Mouse (Mus musculus) kidney, adult 18-20 months (tissue): ENCODE data around the gene Dcdc2a.

Experiments used
- DNase-seq: peaks from one replicate; pipeline ENCODE4 v3.0.0; 2021

Dcdc2a gene

DNA sequence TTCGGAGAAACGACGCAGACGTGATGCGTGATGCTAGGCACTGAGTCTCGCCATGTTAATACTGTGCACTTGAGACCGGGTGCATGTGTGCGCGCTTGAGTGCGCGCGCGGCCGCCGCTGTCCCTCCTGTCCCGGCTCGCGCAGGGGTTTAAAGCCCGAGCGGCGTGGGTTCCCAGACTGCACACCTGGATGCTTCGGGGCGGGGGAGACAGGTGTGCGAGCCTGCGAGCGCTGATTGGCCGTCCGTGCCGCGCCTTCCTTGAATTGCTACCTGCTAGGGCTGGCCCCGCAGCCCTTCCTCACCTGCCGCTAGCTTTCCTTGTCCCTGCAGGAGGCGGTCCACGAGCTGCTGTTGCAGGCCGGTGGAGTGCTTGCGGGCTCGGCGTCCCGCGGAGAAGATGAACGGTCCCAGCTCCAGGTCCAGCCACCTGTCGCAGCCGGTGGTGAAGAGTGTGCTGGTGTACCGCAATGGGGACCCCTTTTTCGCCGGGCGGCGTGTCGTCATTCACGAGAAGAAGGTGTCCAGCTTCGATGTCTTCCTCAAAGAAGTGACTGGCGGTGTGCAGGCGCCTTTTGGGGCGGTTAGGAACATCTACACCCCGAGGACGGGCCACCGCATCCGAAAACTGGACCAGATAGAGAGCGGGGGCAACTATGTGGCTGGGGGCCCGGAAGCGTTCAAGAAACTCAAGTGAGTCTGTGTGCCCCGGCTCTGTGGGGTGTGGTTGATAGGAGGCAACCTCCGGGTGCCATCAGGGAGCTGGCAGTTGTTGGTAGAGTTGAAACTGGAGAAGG is at the start of gene Dcdc2a:
Gene Dcdc2a (plus strand): TSS at position 132 of the 795 bp plus-strand sequence.
- peak; percentile 65 for DNase-seq

DNA sequence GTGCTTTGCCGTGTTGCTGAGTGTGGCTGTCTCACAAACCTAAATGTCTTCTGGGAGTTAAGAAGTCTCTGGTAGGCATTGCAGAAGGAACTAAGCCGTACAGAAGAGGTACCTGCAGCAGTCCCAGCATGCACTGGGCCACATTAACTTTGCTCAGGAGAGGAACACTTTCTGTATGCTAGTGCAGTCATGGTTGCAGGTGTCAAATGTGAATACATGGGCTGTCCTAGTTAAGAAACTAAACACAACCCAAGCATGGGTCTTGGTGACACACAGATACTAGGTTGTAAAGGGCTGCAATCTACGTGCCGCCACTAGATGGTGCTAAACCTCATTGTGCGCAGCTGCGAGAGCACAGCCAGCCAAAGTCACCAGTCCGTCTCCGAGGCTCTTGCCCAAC is 48.7 kb upstream of the Dcdc2a start:
- peak; percentile 66 for DNase-seq

DNA sequence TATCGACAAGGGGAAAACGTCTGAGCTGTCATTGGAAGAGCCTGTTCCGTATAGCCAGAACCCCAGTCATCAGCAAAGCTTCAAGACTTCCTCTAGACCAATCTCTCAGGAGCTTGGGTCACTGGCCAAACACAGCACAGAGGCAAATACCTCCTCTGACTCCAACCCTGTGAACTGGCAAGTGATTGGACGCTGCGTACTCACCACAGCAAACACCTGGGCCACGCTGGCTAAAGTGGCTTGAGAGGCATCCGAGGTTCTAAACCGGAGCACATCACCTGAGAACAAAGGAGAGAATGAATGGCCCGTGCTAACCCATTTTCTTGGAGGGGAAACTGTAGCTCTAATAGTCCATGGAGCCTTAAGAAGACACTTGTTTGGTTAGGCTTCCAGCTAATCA is 37.5 kb upstream of the Dcdc2a start:
- DNase-seq: no peak

DNA sequence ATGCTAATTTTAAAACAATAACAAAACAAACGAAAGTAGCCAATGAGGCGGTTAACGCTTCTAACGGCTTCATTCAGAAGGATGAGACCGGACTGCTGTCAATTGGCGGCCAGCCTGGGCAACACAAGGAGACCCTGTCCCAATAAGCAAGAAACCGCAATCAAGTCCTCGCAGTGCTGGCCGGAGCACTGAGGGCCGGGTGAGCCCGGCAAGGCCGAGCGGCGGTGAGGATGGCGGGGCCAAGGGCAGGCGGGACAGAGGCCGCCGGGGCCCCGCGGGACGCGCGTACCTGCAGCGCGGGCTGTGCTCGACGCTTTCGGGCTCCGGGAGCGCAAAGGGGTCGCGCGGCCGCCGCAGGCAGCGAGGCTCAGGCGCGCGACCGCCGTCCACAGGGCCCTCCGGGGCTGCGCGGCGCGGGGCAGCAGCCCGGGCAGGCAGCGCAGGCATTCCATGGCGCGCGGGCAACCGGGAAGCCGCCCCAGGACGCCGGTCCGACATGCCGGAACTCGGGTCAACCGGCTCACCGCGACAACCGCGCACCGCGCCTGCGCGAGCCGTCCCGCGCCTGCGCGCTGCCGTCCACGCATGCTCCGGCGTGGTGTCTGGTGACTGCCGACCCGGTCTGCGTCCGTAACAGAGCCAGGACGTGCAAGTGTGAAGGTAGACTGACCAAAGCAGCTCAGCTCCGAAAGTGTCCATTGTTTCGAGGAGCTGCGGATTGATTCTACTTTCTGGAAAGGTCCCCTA is 35.8 kb upstream of the Dcdc2a start, which contains the start of gene Mrs2:
Gene Mrs2 (minus strand): TSS at position 587 of the 747 bp plus-strand sequence.
- peak; percentile 90 for DNase-seq

DNA sequence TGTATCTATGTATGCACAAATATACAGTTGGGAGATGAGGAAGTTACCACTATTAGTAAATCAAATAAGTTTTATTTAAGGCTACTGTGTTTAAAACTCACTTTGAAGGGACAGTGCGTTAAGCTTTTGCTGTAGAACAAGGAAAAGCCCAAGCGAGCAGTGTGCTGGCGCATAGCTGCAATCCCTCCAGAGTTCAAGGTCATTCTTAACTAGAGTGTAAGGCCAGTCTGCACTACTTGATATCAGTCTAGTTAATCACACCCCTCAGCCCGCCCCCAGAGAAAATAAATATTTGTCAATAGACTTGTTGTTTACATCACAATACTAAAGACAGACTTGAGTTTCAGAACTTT is 35.3 kb upstream of the Dcdc2a start:
- DNase-seq: no peak

DNA sequence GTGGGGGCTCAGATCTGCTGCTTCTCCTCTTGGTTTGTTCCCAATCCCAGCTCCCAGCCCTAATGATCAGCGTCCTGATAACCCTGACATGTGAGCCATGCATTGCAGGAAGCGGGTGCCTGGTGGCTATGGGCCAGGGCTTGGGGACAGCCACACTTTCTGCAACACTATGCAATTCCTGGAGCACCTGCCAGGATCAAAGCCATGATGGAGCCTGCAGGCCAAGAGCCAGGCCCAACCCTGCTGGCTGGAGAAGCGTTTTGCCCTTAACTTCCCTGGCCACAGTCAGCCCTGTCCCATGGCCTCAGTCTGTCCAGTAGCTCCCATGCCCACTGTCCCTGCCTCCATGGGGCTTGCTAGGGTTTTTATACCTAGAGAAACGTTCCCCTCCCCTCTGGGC is 33.4 kb upstream of the Dcdc2a start:
- no peak for DNase-seq

DNA sequence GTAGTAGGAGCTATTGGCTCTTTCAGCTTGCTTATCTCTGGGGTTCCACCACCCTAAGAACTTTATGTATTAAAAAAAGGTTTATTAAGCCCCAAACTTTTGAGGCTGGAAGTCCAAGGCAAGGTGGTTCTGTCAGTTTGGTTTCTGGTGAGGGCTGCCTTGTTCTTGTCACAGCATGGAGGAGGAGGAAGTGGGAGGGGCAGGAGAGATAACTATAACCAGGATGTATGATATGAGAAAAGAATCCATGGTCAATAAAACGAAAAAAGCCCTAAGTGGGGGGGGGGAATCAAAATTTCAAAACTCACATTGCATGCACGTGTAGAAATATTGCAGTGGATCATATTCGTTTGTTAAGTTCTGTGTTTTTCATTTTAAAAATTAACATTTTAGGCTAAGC is 32.7 kb upstream of the Dcdc2a start:
- DNase-seq: no peak

DNA sequence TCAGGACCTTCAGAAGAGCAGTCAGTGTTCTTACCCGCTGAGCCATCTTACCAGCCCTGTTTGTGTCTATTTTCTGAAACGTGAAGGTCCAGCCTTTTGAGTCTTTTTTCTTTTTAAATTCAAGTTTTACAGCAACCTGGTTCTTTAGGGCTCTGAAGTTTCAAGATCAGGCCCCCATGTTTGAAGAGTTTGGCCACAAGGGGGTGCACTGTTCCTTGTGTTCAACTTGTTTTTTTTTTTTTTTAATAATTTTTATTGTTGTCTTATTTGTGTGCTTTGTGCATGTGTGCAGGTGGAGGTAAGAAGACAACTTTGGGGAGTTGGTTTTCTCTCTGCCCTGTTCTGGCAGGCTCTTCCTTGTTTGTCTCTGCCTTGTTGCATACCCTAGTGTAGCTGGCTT is 31.1 kb upstream of the Dcdc2a start:
- peak; percentile 59 for DNase-seq

DNA sequence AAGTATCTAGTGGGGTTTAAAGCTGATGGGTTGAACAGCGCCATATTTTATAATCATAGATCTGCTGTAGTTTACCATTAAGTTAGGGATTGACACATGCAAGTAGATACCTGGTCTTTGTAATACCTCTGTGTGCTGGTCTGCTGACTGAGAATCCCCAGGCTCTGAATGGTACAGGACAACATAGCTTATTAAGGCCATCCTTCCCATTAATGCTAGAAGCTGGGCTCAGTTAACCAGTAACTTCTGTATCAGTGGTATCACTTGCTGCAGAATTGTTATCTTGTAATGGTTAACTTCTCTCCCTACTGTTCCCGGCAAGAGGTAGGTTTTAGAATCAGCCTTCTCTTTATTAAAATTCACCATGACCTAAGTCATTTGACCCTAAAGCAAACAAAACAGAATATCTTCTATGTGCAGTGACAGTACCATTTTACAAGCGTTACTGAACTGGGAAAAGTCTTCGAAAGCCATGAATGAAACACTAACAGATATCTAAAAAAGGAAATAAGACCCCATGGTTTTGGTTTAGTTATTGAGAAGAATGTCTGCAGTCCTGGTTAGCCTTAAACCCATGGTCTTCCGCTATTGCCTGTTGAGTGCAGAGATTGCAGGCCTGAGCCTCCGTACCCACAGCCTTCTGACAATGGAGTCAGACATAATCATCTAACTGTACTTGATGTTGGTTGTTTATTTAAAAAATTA is 29.2 kb upstream of the Dcdc2a start:
- DNase-seq: no peak

DNA sequence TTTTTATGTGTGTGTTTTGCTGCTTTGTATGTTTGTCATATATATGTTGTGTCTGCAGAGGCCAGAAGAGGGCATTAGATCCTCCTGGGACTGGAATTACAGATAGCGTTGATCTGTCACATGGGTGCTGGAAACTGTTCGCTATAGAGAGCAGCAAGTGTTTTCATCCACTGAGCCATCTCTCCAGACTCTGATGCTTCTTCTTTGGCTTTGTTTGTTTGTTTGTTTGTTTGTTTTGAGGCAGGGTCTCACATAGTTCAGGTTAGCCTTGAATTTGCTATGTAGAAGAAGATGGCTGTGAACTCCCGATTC is 28.7 kb upstream of the Dcdc2a start:
- DNase-seq: no peak

DNA sequence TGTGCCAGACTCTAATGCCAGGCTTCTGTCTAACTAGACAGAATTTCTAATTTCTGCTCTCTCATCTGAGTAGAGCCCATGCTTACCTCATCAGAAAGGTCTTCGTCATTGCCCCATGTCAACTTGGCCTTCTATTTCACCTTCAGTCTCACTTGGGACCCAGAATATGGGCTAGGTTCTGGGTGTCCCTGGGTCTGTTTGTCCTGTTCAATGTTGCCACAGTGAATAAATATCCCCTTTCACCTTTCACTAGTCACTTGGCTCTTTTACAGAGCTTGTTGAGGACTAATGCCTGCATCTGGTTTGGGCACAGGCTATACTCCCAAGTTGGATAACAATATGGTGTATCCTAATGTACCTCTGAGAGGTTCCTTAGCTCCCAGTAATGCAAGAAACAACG is 16.3 kb upstream of the Dcdc2a start:
- DNase-seq: no peak

DNA sequence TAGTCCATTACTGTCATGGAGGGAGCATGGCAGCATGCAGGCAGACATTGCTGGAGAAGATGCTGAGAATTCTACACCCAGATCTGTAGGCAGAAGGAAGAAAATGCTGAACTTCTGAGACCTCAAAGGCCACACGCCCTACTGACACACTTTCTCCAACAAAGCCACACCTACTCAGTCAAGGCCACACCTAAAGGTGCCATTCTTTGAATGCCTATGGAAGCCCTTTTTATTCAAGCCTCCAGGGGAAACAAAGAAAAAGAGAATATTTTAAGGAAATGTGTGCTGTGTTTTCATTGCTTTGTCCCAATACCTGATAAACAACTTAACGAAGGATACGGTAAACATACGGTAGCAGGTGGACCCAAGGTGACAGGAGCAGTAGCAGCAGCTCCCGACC is 3.1 kb upstream of the Dcdc2a start:
- DNase-seq: no peak

DNA sequence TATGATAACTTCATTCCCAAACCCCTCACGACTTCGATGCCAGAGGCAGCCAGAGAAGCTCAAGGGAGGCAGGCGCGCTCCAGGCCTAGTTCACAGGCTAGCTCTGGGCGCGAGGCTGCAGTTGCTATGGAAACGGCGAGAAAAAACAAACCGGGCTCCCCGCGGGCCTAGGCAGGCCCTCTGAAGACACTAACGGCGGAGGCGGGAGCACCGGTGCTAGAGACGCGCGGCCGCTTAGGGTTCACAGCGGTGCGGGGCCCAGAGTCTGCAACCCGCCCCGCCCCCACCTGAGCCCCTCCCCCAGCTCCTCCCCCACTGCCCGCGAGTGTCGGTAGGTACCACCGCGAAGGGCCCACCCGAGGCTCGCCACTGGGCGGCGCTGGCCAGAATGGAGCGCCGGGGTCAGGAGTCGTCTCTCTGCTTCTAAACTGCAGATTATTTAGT is 671 bp upstream of the Dcdc2a start:
- DNase-seq: peak; percentile 71

DNA sequence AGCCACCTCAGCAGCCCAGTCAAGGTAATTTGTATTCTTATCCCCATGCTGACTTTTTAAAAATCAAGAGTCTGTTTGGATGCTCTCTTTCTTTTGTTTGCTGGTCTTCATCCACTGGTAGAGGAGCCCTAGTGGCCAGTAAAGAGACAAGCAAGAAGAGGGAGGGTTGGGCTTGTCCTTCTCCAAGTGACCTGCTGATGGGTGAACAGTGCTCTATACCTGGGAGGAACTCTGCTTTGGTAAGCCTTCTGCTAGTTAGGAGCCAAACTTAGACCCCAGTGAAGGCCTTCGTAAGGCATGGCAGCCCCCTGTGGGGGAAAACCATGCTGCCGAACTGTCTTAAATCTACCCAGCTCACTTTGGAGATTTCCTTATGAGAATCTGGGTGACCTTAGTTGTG is 10.9 kb downstream of the Dcdc2a start:
- DNase-seq: no peak

DNA sequence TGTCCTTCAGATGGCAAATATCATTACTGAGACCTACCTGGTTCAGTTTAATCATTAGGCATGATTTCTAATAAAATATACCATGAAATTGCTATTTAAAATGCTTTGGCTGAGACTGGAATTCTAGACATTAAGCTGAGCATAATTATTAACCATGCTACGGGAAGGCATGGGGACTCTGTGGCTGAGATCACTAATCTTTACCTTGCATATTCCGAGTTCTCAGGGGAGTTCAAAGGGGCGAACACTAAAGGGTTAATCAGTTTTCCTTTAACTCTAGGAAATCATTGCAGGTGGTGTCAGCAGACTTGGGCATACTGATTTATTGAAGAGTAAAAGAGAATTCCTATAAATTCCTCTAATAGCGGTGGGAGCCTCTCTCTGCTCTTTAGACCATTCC is 11.4 kb downstream of the Dcdc2a start:
- no peak for DNase-seq

DNA sequence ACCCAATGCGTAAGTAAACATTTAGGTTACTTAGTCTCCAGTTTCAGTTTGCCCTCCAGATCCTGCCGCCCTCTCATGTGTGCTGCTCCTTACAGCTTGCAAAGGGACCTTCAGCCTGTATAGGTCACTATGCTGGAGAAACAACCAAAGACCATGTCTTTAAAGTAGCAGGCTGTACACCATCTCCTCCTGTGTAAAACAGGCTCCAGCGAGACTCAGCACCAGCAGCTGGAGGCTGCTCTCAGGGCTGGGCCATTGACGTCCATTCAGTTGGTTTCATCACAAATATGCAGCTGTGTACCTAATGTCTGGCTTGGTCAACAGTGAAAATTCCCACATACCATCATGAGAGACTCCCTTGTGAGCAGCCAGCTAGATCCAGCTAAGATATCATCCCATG is 14.0 kb downstream of the Dcdc2a start:
- no peak for DNase-seq

DNA sequence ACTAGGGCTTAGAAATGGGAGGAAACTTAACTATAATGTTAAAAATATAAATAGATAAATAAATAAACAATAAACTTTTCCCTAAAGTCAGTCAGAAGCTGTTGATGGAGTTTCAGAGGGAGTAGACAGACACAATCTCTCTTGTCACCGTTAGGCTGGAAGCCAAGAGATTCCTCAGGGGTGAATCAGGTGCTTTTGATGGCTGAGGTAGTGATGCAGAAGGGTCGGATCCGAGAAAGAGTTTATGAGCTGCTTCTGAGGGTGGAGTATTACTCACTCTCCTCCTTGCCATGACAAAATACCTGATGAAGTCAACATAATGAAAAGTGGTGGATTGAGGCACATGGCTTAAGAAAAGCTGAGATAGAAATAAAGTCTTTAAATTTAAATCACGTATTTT is 15.0 kb downstream of the Dcdc2a start:
- no peak for DNase-seq

DNA sequence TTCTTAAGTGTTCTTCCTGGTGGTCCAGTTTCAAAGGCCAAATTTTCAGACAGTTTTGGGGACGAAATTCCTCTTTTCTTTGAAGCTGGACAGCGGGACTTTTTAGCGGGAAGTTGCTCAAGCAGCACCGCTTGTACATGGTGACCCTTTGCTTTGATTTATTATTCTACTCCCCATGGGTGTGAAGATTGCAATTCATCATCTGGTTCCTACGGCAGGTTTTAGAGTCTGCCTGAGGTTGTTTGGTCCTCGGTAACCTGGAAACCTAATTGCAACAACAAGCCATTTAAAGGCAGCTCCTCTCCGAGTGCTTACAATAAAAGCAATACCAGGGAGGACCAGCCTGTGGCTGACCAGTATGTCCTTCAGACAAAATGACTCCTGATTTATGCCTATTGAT is 21.5 kb downstream of the Dcdc2a start:
- DNase-seq: no peak

DNA sequence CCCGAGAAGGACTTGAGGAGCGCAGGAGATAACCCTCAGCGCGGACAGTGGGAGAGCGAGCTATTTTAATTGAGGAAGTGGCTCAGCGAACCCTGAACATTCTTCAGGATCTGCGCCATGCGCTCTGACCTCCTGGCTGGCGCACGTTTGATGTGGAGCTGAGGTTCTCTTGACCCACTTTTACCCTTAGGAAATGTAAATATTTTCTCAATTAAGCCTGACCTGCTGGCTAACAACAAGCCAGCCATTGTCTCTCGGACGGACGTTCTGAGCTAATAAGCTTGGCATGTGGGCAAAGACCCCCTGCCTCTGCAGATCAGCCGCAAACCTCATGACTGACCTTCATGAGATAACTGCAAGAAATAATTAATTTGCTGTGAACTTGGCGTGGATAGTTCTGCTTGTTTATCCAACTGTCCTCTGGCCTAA is 27.4 kb downstream of the Dcdc2a start:
- peak; percentile 56 for DNase-seq

DNA sequence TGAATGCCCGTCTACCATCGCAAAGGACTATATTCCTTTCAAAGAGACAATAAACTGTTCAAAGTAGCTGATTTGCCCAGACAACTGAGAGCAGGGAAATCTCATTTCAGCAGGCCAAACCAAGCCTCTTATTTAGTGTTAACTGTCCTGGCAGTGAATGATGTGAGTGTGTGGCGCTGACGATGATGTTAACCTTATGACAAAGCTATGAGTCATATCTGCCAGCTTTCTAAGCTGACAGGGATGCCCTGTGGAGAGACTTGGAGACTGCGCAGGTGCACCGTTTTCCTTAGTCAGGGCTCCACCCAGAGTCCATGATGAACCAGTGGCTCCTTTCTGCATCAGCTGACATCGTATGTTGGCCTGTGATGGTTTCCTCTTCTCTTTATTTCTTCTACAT is 29.3 kb downstream of the Dcdc2a start:
- DNase-seq: no peak

DNA sequence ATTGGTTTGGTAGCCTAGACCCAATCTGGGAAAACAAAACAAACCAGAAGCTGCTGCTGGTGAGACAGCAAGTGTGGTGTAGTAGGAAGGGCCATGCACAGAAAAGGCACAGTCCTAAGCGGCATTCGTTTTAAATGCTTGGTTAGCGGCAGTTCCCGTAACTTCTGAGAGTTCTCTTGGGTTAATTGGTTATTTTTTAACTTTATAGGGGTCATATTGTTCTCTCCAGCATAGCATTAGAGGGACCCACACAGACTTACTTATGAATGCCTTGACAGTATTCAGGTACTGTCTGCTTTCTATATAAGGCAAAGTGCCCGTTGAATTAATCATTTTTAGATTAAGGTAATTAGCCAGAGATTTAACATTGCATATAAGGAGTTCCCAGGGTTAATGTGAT is 35.5 kb downstream of the Dcdc2a start:
- peak; percentile 35 for DNase-seq

DNA sequence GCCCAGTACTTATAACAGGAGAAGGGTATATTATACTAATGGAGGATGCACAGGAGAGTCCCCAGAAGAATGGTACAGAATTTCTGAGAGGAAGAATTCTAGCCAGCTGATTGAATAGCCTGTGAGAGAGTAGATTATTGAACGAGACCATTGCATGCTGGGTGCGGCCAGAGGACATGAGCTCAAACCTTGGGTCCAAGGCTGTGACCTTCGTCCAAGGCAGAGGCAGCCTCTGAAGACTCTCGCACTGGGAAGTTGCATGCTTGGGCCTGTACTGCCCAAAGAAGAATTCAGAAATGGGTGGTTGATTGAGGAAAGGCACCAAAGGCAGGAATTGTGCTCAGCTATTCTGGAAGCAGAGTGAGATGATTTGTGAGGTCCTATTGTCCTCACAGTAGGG is 38.0 kb downstream of the Dcdc2a start:
- peak; percentile 20 for DNase-seq

DNA sequence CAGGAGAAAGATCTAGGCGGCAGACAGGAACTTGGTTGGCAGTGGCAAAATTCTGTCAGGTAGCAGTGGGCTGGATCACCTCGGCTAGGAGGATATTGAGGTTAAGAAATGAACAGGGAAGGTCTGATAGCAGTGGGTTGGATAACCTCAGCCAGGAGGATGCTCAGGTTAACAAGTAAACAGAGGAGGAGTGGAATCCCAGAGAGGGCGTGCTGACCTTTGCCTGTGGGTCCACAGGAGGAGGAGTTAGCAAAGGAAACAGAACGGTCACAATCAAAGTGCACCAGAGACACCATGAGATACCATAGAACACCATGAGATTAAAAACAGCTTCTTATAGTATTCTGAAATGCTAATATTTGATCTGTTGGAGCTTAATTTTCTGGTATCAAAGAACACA is 38.6 kb downstream of the Dcdc2a start:
- peak; percentile 63 for DNase-seq

DNA sequence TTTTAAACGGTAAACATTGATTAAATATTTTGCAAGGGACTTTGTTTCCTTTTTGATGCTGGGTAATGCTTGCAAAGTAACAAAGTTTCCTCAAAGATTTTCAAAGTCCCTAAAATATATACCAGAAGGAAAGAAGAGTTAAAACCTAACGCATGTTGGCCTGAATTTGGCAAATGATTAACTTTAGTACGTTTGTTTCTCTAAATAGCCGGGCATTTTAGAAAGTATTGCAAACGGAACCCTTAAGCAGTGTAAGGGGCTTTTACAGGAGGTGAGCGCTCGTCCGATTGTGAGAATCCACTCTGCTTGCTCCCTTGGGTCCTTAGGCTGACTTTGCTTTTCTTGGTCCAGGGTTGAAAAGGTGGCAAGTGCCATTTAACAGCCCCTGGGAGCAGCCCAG is 41.5 kb downstream of the Dcdc2a start:
- peak; percentile 41 for DNase-seq
